Mouse (Mus musculus) gastrocnemius, postnatal 14 days (tissue): ENCODE results near the gene Trmt61a. TPM values are rescaled to one million over a fixed set of nuclear protein-coding genes. Genes with fewer than 3 reads are reported as not detected.

Experiments
- DNase-seq: peaks from one replicate; pipeline ENCODE4 v3.0.0; 2021; ENCODE audit warnings: mixed read lengths
- intact Hi-C: fragments of 180-260 bp; cut with DNase I; formaldehyde crosslinking; loops from one replicate; pipeline ENCODE4 v1.15.1; 2025; ENCODE audit warnings: low total_unique reads
- total RNA-seq, 2 experiments: library from RNA; stranded (reverse); gene quantifications; 2 replicates each; pipeline ENCODE4 v1.2.3; 2021

The Trmt61a gene
- total RNA-seq, 2 experiments from 2014 or later = 2.7 to 4.7 TPM

- DNase-seq = no peak
- intact Hi-C loops = no loop called here
These were observed 6.9 kb upstream of the Trmt61a start for GRCm38 (mm10) chr12:111670976-111671375.

- DNase-seq = peak; percentile 65
- intact Hi-C loops = no loop called here
These were observed 6.4 kb upstream of the Trmt61a start for GRCm38 (mm10) chr12:111671431-111671902.

GRCm38 (mm10) chr12:111672176-111672575, 5.7 kb upstream of the Trmt61a start, which contains the start of gene Ckb:
TSS of gene Ckb (minus strand) at chr12:111672338.
- peak; percentile 81 for DNase-seq
- intact Hi-C loops = no loop called here

- no peak for DNase-seq
- intact Hi-C loops = no loop called here
These were observed 5.3 kb upstream of the Trmt61a start for GRCm38 (mm10) chr12:111672581-111672980.

- intact Hi-C loops = no loop called here
These were observed 2.9 kb upstream of the Trmt61a start for GRCm38 (mm10) chr12:111674850-111675486.

GRCm38 (mm10) chr12:111675797-111676580, 1.9 kb upstream of the Trmt61a start:
- no peak for DNase-seq
- intact Hi-C loops = no loop called here

More at GRCm38 (mm10) chr12:111674850-111675486, 2.9 kb upstream of the Trmt61a start:
- no peak for DNase-seq

GRCm38 (mm10) chr12:111677421-111677820, 484 bp upstream of the Trmt61a start:
- DNase-seq = peak; percentile 53
- intact Hi-C loops = no loop called here

- no peak for DNase-seq
- intact Hi-C loops = no loop called here
These were observed 697 bp downstream of the Trmt61a start for GRCm38 (mm10) chr12:111678670-111678933.

GRCm38 (mm10) chr12:111678997-111679396, 1.1 kb downstream of the Trmt61a start:
- intact Hi-C loops = no loop called here
- no peak for DNase-seq

- DNase-seq = no peak
- intact Hi-C loops = no loop called here
These were observed 2.8 kb downstream of the Trmt61a start for GRCm38 (mm10) chr12:111680661-111681060.

GRCm38 (mm10) chr12:111681305-111681704, 3.4 kb downstream of the Trmt61a start:
- DNase-seq = no peak
- intact Hi-C loops = no loop called here

GRCm38 (mm10) chr12:111682003-111682402, 4.1 kb downstream of the Trmt61a start:
- intact Hi-C loops = no loop called here
- DNase-seq = no peak

- no peak for DNase-seq
- intact Hi-C loops = no loop called here
These were observed 4.9 kb downstream of the Trmt61a start for GRCm38 (mm10) chr12:111682806-111683205.

GRCm38 (mm10) chr12:111686390-111686789, 8.5 kb downstream of the Trmt61a start:
- intact Hi-C loops = no loop called here
- no peak for DNase-seq

- intact Hi-C loops = no loop called here
- DNase-seq = peak; percentile 86
These were observed 9.6 kb downstream of the Trmt61a start for GRCm38 (mm10) chr12:111687350-111688068.

GRCm38 (mm10) chr12:111688069-111688428, 10.1 kb downstream of the Trmt61a start:
- intact Hi-C loops = no loop called here
- DNase-seq = no peak

- intact Hi-C loops = no loop called here
- no peak for DNase-seq
These were observed 11.5 kb downstream of the Trmt61a start for GRCm38 (mm10) chr12:111689426-111689825.

GRCm38 (mm10) chr12:111691346-111691872, 13.5 kb downstream of the Trmt61a start:
- peak; percentile 59 for DNase-seq
- intact Hi-C loops = no loop called here

- DNase-seq = no peak
These were observed 15.0 kb downstream of the Trmt61a start for GRCm38 (mm10) chr12:111692899-111693298.

More at GRCm38 (mm10) chr12:111692899-111693298, 15.0 kb downstream of the Trmt61a start:
- intact Hi-C loops = no loop called here
